Mouse (Mus musculus): ENCODE measurements around the gene Rapgef1.

DNA sequence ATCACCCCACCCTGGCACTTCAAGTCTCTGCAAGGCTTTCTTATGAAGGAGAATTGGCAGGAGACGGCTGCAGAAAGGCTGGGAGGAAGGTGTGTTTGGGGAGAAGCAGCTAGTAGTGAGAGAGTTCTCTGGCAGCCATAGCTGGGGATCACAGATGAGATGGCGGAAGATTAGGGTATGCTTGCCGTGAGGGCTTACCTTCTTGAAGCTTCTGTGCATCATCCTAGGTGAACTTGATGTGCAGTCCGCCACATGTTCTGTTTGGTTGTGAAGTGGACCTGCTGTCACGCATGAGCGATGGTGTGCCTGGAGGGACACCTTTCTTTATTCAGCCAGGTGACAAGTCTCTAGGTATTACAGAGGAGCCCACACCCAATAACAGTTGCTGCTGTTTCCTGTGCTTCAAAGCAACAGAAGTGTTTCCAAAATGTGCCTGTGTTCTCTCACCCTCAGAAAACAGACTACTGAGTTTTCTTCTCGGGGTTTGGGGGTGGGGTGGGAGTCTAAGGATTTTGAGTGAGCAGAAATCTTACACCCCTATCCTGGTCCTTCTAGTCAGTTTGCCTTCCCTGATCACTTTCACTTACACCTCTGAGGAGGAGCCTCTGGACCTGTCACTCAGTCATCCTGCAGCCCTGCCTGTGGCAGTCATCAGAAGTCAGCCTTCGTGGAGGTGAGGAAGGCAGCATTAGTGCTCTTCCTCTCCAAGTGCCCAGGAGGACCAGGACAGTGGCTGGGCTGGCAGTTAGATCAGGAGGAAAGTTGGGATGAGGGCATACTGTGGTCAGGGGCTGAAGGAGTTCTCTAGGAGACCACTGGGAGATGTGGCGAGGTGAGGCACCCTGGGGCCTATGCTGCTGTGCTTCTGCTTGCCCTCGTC lies 2.8 kb downstream of the Rapgef1 start:
- TF ChIP-seq CTCF (IDR thresholded peaks at IDR 0.05) (no peak), EP300 (IDR thresholded peaks at IDR 0.05) (no peak)

Measured in lung, postnatal 0 days (tissue).